Mouse (Mus musculus) forebrain, postnatal 0 days (tissue): ENCODE measurements around the gene Adgrl1. TPM values are rescaled to one million over a fixed set of nuclear protein-coding genes. Genes with fewer than 3 reads are reported as not detected.
"Not testable (repeated sequence)": the region's sequence is repeated elsewhere in the genome, so short reads cannot be mapped to it uniquely, and the experiment has no call there.

ENCODE experiments used
- ATAC-seq: fragments of 200-750 bp; cut with Nextera tagmentation; 2 replicates; pipeline ENCODE4 v1.8.0; 2017; ENCODE audit warnings: mild to moderate bottlenecking, moderate library complexity
- DNase-seq: peaks from one replicate; pipeline ENCODE4 v3.0.0-alpha.2; 2015
- H3K27ac ChIP-seq: fragments of 300-500 bp; sonication (generic); 2 replicates; pipeline ENCODE4 v1.5.1; 2014; ENCODE audit warnings: low read depth, mild to moderate bottlenecking, antibody characterized with exemption, low read length, moderate library complexity, mixed read lengths
- H3K27me3 ChIP-seq: fragments of 300-500 bp; sonication (generic); 2 replicates; pipeline ENCODE4 v1.6.1; 2014; ENCODE audit warnings: mild to moderate bottlenecking, low read length, mixed read lengths; ENCODE audit not compliant: insufficient read depth
- H3K36me3 ChIP-seq: fragments of 300-500 bp; sonication (generic); 2 replicates; pipeline ENCODE4 v1.6.1; 2014; ENCODE audit warnings: mild to moderate bottlenecking, moderate library complexity; ENCODE audit not compliant: insufficient read depth
- H3K4me1 ChIP-seq: fragments of 300-500 bp; sonication (generic); 2 replicates; pipeline ENCODE4 v1.6.1; 2014; ENCODE audit warnings: antibody characterized with exemption; ENCODE audit not compliant: insufficient read depth
- H3K4me2 ChIP-seq: fragments of 300-500 bp; sonication (generic); 2 replicates; pipeline ENCODE4 v1.6.1; 2014; ENCODE audit warnings: low read depth, mild to moderate bottlenecking, moderate library complexity
- H3K4me3 ChIP-seq: fragments of 300-500 bp; sonication (generic); 2 replicates; pipeline ENCODE4 v1.5.1; 2014; ENCODE audit warnings: low read depth, low read length, mixed read lengths
- H3K9ac ChIP-seq: fragments of 300-500 bp; sonication (generic); 2 replicates; pipeline ENCODE4 v1.6.1; 2014; ENCODE audit warnings: mild to moderate bottlenecking
- H3K9me3 ChIP-seq: fragments of 300-500 bp; sonication (generic); 2 replicates; pipeline ENCODE4 v1.6.1; 2016; ENCODE audit warnings: low read length
- CTCF ChIP-seq: sonication (generic); IDR thresholded peaks from 2 replicates; pipeline ENCODE4 v1.5.1; 2016; ENCODE audit warnings: antibody characterized with exemption, control low read depth, low read depth
- WGBS: fragments of 180-500 bp; shearing (Covaris S2); extraction: QIAGEN DNeasy Blood & Tissue Kit; methylation state at CpG from one replicate; pipeline ENCODE4 v1.1.7; 2014; 5-methylcytosine and 5-hydroxymethylcytosine counted together
- microRNA-seq, 2 experiments: library from miRNA; unstranded; fragments of <30 nt; microRNA quantifications; one replicate each; pipeline ENCODE4; 2016
- polyA plus RNA-seq: library from polyadenylated mRNA; unstranded; fragments of >200 nt; fragmentation: Nextera tagmentation; extraction: Ambion mirVana; gene quantifications from 2 replicates; pipeline ENCODE4 v1.2.1, GENCODE M21; 2015
- total RNA-seq: library from RNA; depleted of rRNA; stranded (reverse); fragments of >200 nt; gene quantifications from 2 replicates; pipeline ENCODE4 v1.2.3, GENCODE M21; 2014; rRNA removed

The Adgrl1 gene
- total and polyA plus RNA-seq, 2 experiments from 2014 or later: 56.5 to 259 TPM

GRCm38 (mm10) chr8:83983222-83983621 lies 83.3 kb downstream of the Adgrl1 start:
- H3K27ac ChIP-seq, H3K27me3 ChIP-seq, H3K4me1 ChIP-seq, ATAC-seq, DNase-seq, H3K9me3 ChIP-seq, H3K4me2 ChIP-seq, H3K9ac ChIP-seq, H3K4me3 ChIP-seq: not testable (repeated sequence)
- H3K36me3 ChIP-seq: peaks cover 73% of the 10 kb centered on the region
- 99% methylated on average over 2 of the region's 2 CpGs for WGBS
- peak; percentile 45 for TF ChIP-seq CTCF

- Histone ChIP-seq H3K9ac (no peak overlapping the region), H3K4me1 (no peaks in the 10 kb centered on the region), H3K4me2 (no peak overlapping the region), H3K36me3 (peaks cover 84% of the 10 kb centered on the region), H3K27me3 (no peaks in the 10 kb centered on the region), H3K9me3 (no peaks in the 10 kb centered on the region), H3K27ac (no peak overlapping the region), H3K4me3 (no peak overlapping the region)
- DNase-seq (no peak), ATAC-seq (no peak)
- TF ChIP-seq CTCF: no peak
- WGBS: 93% methylated on average over 7 of the region's 7 CpGs
Observed at GRCm38 (mm10) chr8:83989243-83989642, 89.3 kb downstream of the Adgrl1 start.

- no peak for DNase-seq
- H3K4me2 ChIP-seq: no peak overlapping the region
- no peak for TF ChIP-seq CTCF
- no peaks in the 10 kb centered on the region for H3K9me3 ChIP-seq
- no peak overlapping the region for H3K4me3 ChIP-seq
- 94% methylated on average over 14 of the region's 14 CpGs for WGBS
- H3K27ac ChIP-seq: no peak overlapping the region
- no peak for ATAC-seq
- H3K9ac ChIP-seq: no peak overlapping the region
- peaks cover 82% of the 10 kb centered on the region for H3K36me3 ChIP-seq
- H3K27me3 ChIP-seq: no peaks in the 10 kb centered on the region
- H3K4me1 ChIP-seq: no peaks in the 10 kb centered on the region
Observed at GRCm38 (mm10) chr8:83990170-83990569, 90.3 kb downstream of the Adgrl1 start.

Small RNAs within 50 kb of the gene (microRNA-seq; reads per million reads assigned to microRNA genes)
- gene Gm44330 (0.12 to 0.39 reads per million in 2 experiments), gene Gm44450 (0 to 0.24 reads per million in 2 experiments)

Other genes with a start within 250 kb of the Adgrl1 start
- 77.8 and 85.3 TPM in 2 replicates for gene Gipc1, start 247.4 kb upstream of the Adgrl1 start, total RNA-seq
- gene Gipc1, start 247.4 kb upstream of the Adgrl1 start, polyA plus RNA-seq: 119 and 135 TPM in 2 replicates
- 0.46 and 0.57 TPM in 2 replicates for gene Ptger1, start 233.4 kb upstream of the Adgrl1 start, total RNA-seq
- gene Ptger1, start 233.4 kb upstream of the Adgrl1 start, polyA plus RNA-seq: 0.20 and 0.27 TPM in 2 replicates
- gene Pkn1, start 200.9 kb upstream of the Adgrl1 start, total RNA-seq: 70.8 and 72.6 TPM in 2 replicates
- 18.5 and 25.2 TPM in 2 replicates for gene Pkn1, start 200.9 kb upstream of the Adgrl1 start, polyA plus RNA-seq
- 54.1 and 58.4 TPM in 2 replicates for gene Ddx39, start 184.9 kb upstream of the Adgrl1 start, total RNA-seq
- 76.3 and 79.5 TPM in 2 replicates for gene Ddx39, start 184.9 kb upstream of the Adgrl1 start, polyA plus RNA-seq
- gene Adgre5, start 158.8 kb upstream of the Adgrl1 start, total RNA-seq: 9.2 and 9.9 TPM in 2 replicates
- 6.7 and 9.2 TPM in 2 replicates for gene Adgre5, start 158.8 kb upstream of the Adgrl1 start, polyA plus RNA-seq
- gene Gm10644, start 55.1 kb downstream of the Adgrl1 start, total RNA-seq: 0.14 and 0.31 TPM in 2 replicates
- gene Gm10644, start 55.1 kb downstream of the Adgrl1 start, polyA plus RNA-seq: 0.14 and 0.40 TPM in 2 replicates
- 1.7 and 5.0 TPM in 2 replicates for gene Asf1b, start 55.4 kb downstream of the Adgrl1 start, total RNA-seq
- 4.7 and 5.1 TPM in 2 replicates for gene Asf1b, start 55.4 kb downstream of the Adgrl1 start, polyA plus RNA-seq
- gene Prkaca, start 72.9 kb downstream of the Adgrl1 start, total RNA-seq: 133 and 151 TPM in 2 replicates
- 172 and 215 TPM in 2 replicates for gene Prkaca, start 72.9 kb downstream of the Adgrl1 start, polyA plus RNA-seq
- 116 and 117 TPM in 2 replicates for gene Samd1, start 97.6 kb downstream of the Adgrl1 start, total RNA-seq
- gene Samd1, start 97.6 kb downstream of the Adgrl1 start, polyA plus RNA-seq: 6.7 and 6.9 TPM in 2 replicates
- gene 1700067K01Rik, start 101.4 kb downstream of the Adgrl1 start, total RNA-seq: 0.15 and 0.81 TPM in 2 replicates
- 0.36 and 0.86 TPM in 2 replicates for gene 1700067K01Rik, start 101.4 kb downstream of the Adgrl1 start, polyA plus RNA-seq
- not detected in 2 replicates for gene 2210011C24Rik, start 112.1 kb downstream of the Adgrl1 start, total RNA-seq
- gene 2210011C24Rik, start 112.1 kb downstream of the Adgrl1 start, polyA plus RNA-seq: 0.38 and 1.2 TPM in 2 replicates
- gene Palm3, start 121.4 kb downstream of the Adgrl1 start, total RNA-seq: 2.7 and 5.4 TPM in 2 replicates
- 2.8 and 4.3 TPM in 2 replicates for gene Palm3, start 121.4 kb downstream of the Adgrl1 start, polyA plus RNA-seq
- gene Il27ra, start 142.5 kb downstream of the Adgrl1 start, total RNA-seq: 0.31 and 0.86 TPM in 2 replicates
- gene Il27ra, start 142.5 kb downstream of the Adgrl1 start, polyA plus RNA-seq: 0.29 and 0.45 TPM in 2 replicates
- 0.33 TPM in 1 of 2 replicates, not detected in the other for gene Rln3, start 144.9 kb downstream of the Adgrl1 start, total RNA-seq
- not detected in 2 replicates for gene Rln3, start 144.9 kb downstream of the Adgrl1 start, polyA plus RNA-seq
- gene Gm10643, start 165.0 kb downstream of the Adgrl1 start, total RNA-seq: 3.3 and 4.7 TPM in 2 replicates
- 1.3 and 1.6 TPM in 2 replicates for gene Gm10643, start 165.0 kb downstream of the Adgrl1 start, polyA plus RNA-seq
- 22.2 and 31.2 TPM in 2 replicates for gene Rfx1, start 166.7 kb downstream of the Adgrl1 start, total RNA-seq
- gene Rfx1, start 166.7 kb downstream of the Adgrl1 start, polyA plus RNA-seq: 4.4 and 6.2 TPM in 2 replicates
- gene Dcaf15, start 204.7 kb downstream of the Adgrl1 start, total RNA-seq: 49.5 and 63.2 TPM in 2 replicates
- gene Dcaf15, start 204.7 kb downstream of the Adgrl1 start, polyA plus RNA-seq: 16.3 and 17.2 TPM in 2 replicates
- 0.08 and 0.24 TPM in 2 replicates for gene Podnl1, start 225.9 kb downstream of the Adgrl1 start, total RNA-seq
- gene Podnl1, start 225.9 kb downstream of the Adgrl1 start, polyA plus RNA-seq: 0.09 and 0.23 TPM in 2 replicates
- gene Cc2d1a, start 247.8 kb downstream of the Adgrl1 start, total RNA-seq: 64.2 and 70.1 TPM in 2 replicates
- 36.3 and 48.4 TPM in 2 replicates for gene Cc2d1a, start 247.8 kb downstream of the Adgrl1 start, polyA plus RNA-seq
- gene 4930432K21Rik, start 247.9 kb downstream of the Adgrl1 start, total RNA-seq: 3.5 and 6.0 TPM in 2 replicates
- 2.4 and 3.3 TPM in 2 replicates for gene 4930432K21Rik, start 247.9 kb downstream of the Adgrl1 start, polyA plus RNA-seq